Mouse (Mus musculus) forebrain, embryonic 13.5 days (tissue): ENCODE results near the gene Rnf121. TPM values are rescaled to one million over a fixed set of nuclear protein-coding genes. Genes with fewer than 3 reads are reported as not detected.
"Not testable (repeated sequence)": the region's sequence is repeated elsewhere in the genome, so short reads cannot be mapped to it uniquely, and the experiment has no call there.

Experiments
- ATAC-seq: fragments of 200-750 bp; cut with Nextera tagmentation; 2 replicates; pipeline ENCODE4 v1.8.0; 2017
- H3K27ac ChIP-seq: fragments of 300-500 bp; sonication (generic); 2 replicates; pipeline ENCODE4 v1.5.1; 2015; ENCODE audit warnings: inconsistent platforms, mild to moderate bottlenecking, moderate library complexity
- H3K27me3 ChIP-seq: fragments of 300-500 bp; sonication (generic); 2 replicates; pipeline ENCODE4 v1.6.1; 2015; ENCODE audit warnings: mild to moderate bottlenecking, inconsistent platforms
- H3K36me3 ChIP-seq: fragments of 300-500 bp; sonication (generic); 2 replicates; pipeline ENCODE4 v1.6.1; 2015; ENCODE audit warnings: mild to moderate bottlenecking, inconsistent platforms; ENCODE audit not compliant: poor library complexity, severe bottlenecking
- H3K4me1 ChIP-seq: fragments of 300-500 bp; sonication (generic); 2 replicates; pipeline ENCODE4 v1.6.1; 2015; ENCODE audit warnings: inconsistent platforms
- H3K4me2 ChIP-seq: fragments of 300-500 bp; sonication (generic); 2 replicates; pipeline ENCODE4 v1.6.1; 2015; ENCODE audit warnings: inconsistent platforms, mild to moderate bottlenecking, moderate library complexity
- H3K4me3 ChIP-seq: fragments of 300-500 bp; sonication (generic); 2 replicates; pipeline ENCODE4 v1.5.1; 2015; ENCODE audit warnings: mild to moderate bottlenecking, inconsistent platforms
- H3K9ac ChIP-seq: fragments of 300-500 bp; sonication (generic); 2 replicates; pipeline ENCODE4 v1.6.1; 2015; ENCODE audit warnings: mild to moderate bottlenecking, inconsistent platforms
- H3K9me3 ChIP-seq: fragments of 300-500 bp; sonication (generic); replicated peaks from 2 replicates; pipeline ENCODE4 v1.6.1; 2016; ENCODE audit warnings: inconsistent platforms
- WGBS: fragments of 180-500 bp; shearing (Covaris S2); methylation state at CpG from one replicate; pipeline ENCODE4 v1.1.7; 2015; 5-methylcytosine and 5-hydroxymethylcytosine counted together
- polyA plus RNA-seq: library from polyadenylated mRNA; unstranded; fragments of >200 nt; fragmentation: Nextera tagmentation; extraction: Ambion mirVana; gene quantifications from 2 replicates; pipeline ENCODE4 v1.2.1, GENCODE M21; 2015

The Rnf121 gene
- polyA plus RNA-seq, 1 experiment from 2014 or later: 30.7 TPM

- Histone ChIP-seq H3K4me1 (peaks cover 31% of the 10 kb centered on the region), H3K4me3 (no peak overlapping the region), H3K27ac (no peak overlapping the region), H3K27me3 (no peaks in the 10 kb centered on the region), H3K36me3 (peaks cover 32% of the 10 kb centered on the region), H3K9me3 (no peaks in the 10 kb centered on the region), H3K4me2 (no peak overlapping the region), H3K9ac (no peak overlapping the region)
- ATAC-seq: no peak
- WGBS: 91% methylated on average over 3 of the region's 3 CpGs
These were observed 3.9 kb downstream of the Rnf121 start for GRCm38 (mm10) chr7:102061353-102061752.

GRCm38 (mm10) chr7:102048524-102048923, 16.7 kb downstream of the Rnf121 start:
- H3K4me3 ChIP-seq, H3K4me2 ChIP-seq, H3K9ac ChIP-seq, H3K4me1 ChIP-seq, ATAC-seq, H3K27ac ChIP-seq, H3K9me3 ChIP-seq, H3K27me3 ChIP-seq: not testable (repeated sequence)
- peaks cover 22% of the 10 kb centered on the region for H3K36me3 ChIP-seq

DNA sequence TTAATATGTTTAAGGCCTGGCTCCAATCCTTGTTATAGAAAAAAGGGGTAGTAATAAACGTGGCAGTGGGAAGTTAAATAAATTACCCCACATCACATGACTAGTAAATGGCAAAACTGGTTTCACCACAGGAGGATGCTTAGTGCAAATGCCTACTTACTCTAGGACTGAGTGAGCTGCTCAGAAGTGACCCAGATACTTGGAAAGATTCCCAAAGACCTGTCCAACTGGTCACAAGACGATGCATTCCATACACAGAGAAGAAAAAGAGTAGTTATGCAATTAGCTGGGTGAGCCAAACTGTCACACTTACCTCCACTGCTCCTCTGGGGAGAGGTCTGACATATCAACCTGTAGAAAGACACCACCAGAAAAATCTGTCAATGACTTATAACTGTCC, 23.0 kb downstream of the Rnf121 start:
- Histone ChIP-seq H3K9me3 (no peaks in the 10 kb centered on the region), H3K27me3 (no peaks in the 10 kb centered on the region), H3K4me2 (no peak overlapping the region), H3K27ac (no peak overlapping the region), H3K4me3 (no peak overlapping the region), H3K36me3 (peaks cover 46% of the 10 kb centered on the region), H3K4me1 (0 out of 2 replicates have a peak, but pooled peaks cover 3% of the 10 kb centered on the region), H3K9ac (no peak overlapping the region)
- WGBS: 87% methylated on average over 2 of the region's 2 CpGs
- no peak for ATAC-seq

DNA sequence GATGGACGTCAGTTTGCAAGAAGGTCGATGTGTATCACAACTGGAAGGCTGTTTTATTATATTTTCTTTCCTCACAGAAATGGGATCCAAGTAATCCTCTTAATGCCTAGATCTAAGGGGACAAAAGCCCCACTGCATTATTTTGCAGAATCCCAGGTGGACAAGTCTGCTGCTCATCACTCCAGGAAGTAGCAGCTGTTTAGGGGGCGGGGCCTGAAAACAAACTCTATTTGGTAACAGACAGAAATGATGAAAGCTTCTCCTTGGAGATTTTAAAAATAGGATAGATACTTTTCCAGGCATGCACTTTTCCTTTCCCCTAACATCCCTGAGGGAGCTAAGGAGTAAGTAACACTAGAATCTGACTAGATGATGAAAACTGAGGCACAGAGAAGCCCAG, 28.0 kb downstream of the Rnf121 start:
- peaks cover 92% of the 10 kb centered on the region for H3K36me3 ChIP-seq

GRCm38 (mm10) chr7:102035534-102035933, 29.7 kb downstream of the Rnf121 start:
- Histone ChIP-seq H3K27ac (no peak overlapping the region), H3K27me3 (no peaks in the 10 kb centered on the region), H3K36me3 (peaks cover 94% of the 10 kb centered on the region), H3K4me2 (no peak overlapping the region), H3K9ac (no peak overlapping the region), H3K9me3 (no peaks in the 10 kb centered on the region), H3K4me3 (no peak overlapping the region), H3K4me1 (no peaks in the 10 kb centered on the region)
- WGBS: 92% methylated on average over 2 of the region's 2 CpGs
- ATAC-seq: no peak

More for the DNA sequence above, 28.0 kb downstream of the Rnf121 start:
- Histone ChIP-seq H3K4me3 (no peak overlapping the region), H3K4me1 (no peaks in the 10 kb centered on the region), H3K4me2 (no peak overlapping the region), H3K9ac (no peak overlapping the region), H3K9me3 (no peaks in the 10 kb centered on the region), H3K27ac (no peak overlapping the region), H3K27me3 (no peaks in the 10 kb centered on the region)
- WGBS: 92% methylated on average over 3 of the region's 3 CpGs
- no peak for ATAC-seq

DNA sequence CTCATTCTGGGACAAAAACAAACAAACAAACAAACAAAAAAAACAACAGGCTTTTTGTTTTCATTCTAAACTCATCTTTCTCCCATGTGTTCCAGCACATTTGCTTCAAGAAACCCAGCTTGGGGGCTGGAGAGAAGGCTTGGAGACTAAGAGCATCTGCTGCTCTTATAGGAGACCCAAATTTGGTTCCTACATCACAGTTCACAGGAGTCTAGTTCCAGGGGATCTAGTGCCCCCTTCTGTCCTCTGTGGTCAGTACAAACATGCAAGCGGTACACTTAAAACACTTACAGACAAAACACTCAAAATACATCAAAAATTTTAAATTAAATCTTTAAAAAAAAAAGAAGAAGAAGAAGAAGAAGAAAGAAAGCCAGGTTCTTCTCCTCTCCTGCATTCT, 30.4 kb downstream of the Rnf121 start:
- Histone ChIP-seq H3K27me3 (no peaks in the 10 kb centered on the region), H3K27ac (no peak overlapping the region), H3K9ac (no peak overlapping the region), H3K9me3 (no peaks in the 10 kb centered on the region), H3K36me3 (peaks cover 97% of the 10 kb centered on the region), H3K4me2 (no peak overlapping the region), H3K4me1 (no peaks in the 10 kb centered on the region), H3K4me3 (no peak overlapping the region)
- ATAC-seq: no peak
- WGBS: 89% methylated on average over 1 of the region's 1 CpGs

GRCm38 (mm10) chr7:102025187-102026119, 39.8 kb downstream of the Rnf121 start:
- Histone ChIP-seq H3K27me3 (no peaks in the 10 kb centered on the region), H3K36me3 (peaks cover 81% of the 10 kb centered on the region), H3K4me3 (no peak overlapping the region), H3K9ac (no peak overlapping the region), H3K4me1 (no peaks in the 10 kb centered on the region), H3K9me3 (no peaks in the 10 kb centered on the region), H3K27ac (no peak overlapping the region), H3K4me2 (no peak overlapping the region)
- no peak for ATAC-seq
- WGBS: 80% methylated on average over 2 of the region's 2 CpGs

GRCm38 (mm10) chr7:102023821-102024220, 41.4 kb downstream of the Rnf121 start:
- no peak overlapping the region for H3K27ac ChIP-seq
- no peak for ATAC-seq
- H3K36me3 ChIP-seq: peaks cover 87% of the 10 kb centered on the region
- H3K4me2 ChIP-seq: no peak overlapping the region
- no peaks in the 10 kb centered on the region for H3K4me1 ChIP-seq
- no peak overlapping the region for H3K4me3 ChIP-seq
- no peaks in the 10 kb centered on the region for H3K27me3 ChIP-seq
- no peak overlapping the region for H3K9ac ChIP-seq
- no peaks in the 10 kb centered on the region for H3K9me3 ChIP-seq
- WGBS: 94% methylated on average over 9 of the region's 9 CpGs

GRCm38 (mm10) chr7:102020934-102021333, 44.3 kb downstream of the Rnf121 start:
- H3K27me3 ChIP-seq, H3K9ac ChIP-seq, ATAC-seq, H3K4me3 ChIP-seq, H3K4me1 ChIP-seq, H3K27ac ChIP-seq, H3K9me3 ChIP-seq, H3K4me2 ChIP-seq: not testable (repeated sequence)
- peaks cover 96% of the 10 kb centered on the region for H3K36me3 ChIP-seq
- WGBS: 86% methylated on average over 2 of the region's 2 CpGs

DNA sequence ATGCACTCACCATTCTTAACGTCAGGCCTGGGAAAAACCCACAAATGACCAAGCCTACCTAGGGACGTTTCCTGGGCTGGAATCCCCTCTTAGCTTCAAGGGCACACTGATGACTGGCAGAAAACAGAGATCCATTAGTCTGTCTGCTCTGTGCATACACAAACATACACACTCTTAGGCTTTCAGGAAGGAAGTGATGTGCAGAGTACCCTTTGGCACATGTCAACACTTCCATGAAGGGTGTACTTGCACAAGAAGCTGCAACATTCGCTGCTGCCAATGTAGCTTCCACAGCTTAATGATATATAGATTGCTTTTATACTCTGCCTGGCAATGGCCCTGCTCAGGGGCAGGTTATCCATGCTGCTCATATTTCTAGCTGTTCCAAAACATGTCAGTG, 45.9 kb downstream of the Rnf121 start:
- H3K36me3 ChIP-seq: peaks cover 98% of the 10 kb centered on the region
- H3K27ac ChIP-seq: no peak overlapping the region
- no peak overlapping the region for H3K4me2 ChIP-seq
- H3K9me3 ChIP-seq: no peaks in the 10 kb centered on the region
- no peak overlapping the region for H3K9ac ChIP-seq
- WGBS: 66% methylated on average over 3 of the region's 3 CpGs
- H3K4me3 ChIP-seq: no peak overlapping the region
- no peaks in the 10 kb centered on the region for H3K4me1 ChIP-seq
- no peak for ATAC-seq
- no peaks in the 10 kb centered on the region for H3K27me3 ChIP-seq

GRCm38 (mm10) chr7:102018590-102018989, 46.7 kb downstream of the Rnf121 start, which contains the start of gene Il18bp:
Gene Il18bp (minus strand): TSS chr7:102018690.
- Histone ChIP-seq H3K36me3 (peaks cover 98% of the 10 kb centered on the region), H3K9ac (no peak within 1 kb of the TSS), H3K4me1 (no peaks in the 10 kb centered on the region), H3K4me2 (no peak within 1 kb of the TSS), H3K27ac (no peak within 1 kb of the TSS; the same call in 1 of the 2 replicates), H3K4me3 (no peak within 1 kb of the TSS), H3K9me3 (no peaks in the 10 kb centered on the region), H3K27me3 (no peaks in the 10 kb centered on the region)
- WGBS: 90% methylated on average over 3 of the region's 3 CpGs
- ATAC-seq: no peak

- Histone ChIP-seq H3K27me3 (no peaks in the 10 kb centered on the region), H3K9ac (no peak overlapping the region), H3K27ac (no peak overlapping the region; the same call in 1 of the 2 replicates), H3K4me2 (no peak overlapping the region), H3K4me3 (no peak overlapping the region), H3K36me3 (peaks cover 98% of the 10 kb centered on the region), H3K9me3 (no peaks in the 10 kb centered on the region), H3K4me1 (no peaks in the 10 kb centered on the region)
- 90% methylated on average over 7 of the region's 7 CpGs for whole genome bisulfite sequencing
- ATAC-seq: no peak
These were observed 47.2 kb downstream of the Rnf121 start for GRCm38 (mm10) chr7:102018034-102018433.
